Mouse (Mus musculus) ES-E14 (cell line): Measurements from ENCODE around the gene Mdk. TPM values are rescaled to one million over a fixed set of nuclear protein-coding genes. Genes with fewer than 3 reads are reported as not detected.
A peak's percentile ranks its signal among the peaks of the same experiment; 100 is the strongest.

Experiments
- DNase-seq: peaks from one replicate; pipeline ENCODE4 v3.0.0-alpha.2; 2013; ENCODE audit warnings: low read depth, low spot score
- H3K27ac ChIP-seq: 2 replicates; pipeline ENCODE4 v1.5.1; 2012; ENCODE audit warnings: low read depth, mild to moderate bottlenecking, low read length, moderate library complexity, mixed read lengths; ENCODE audit not compliant: poor library complexity, insufficient read depth, severe bottlenecking
- H3K36me3 ChIP-seq: 2 replicates; pipeline ENCODE4 v1.6.1; 2012; ENCODE audit warnings: mild to moderate bottlenecking, low read length, moderate library complexity, mixed read lengths; ENCODE audit not compliant: control insufficient read depth, poor library complexity, insufficient read depth, severe bottlenecking
- H3K4me1 ChIP-seq, 2 experiments: fragments of 150-350 bp in 1 of 2; sonication (generic) in 1 of 2; 2 replicates each; pipeline ENCODE4 v1.6.1; 2012; ENCODE audit warnings: low read length in 2 of 2, mild to moderate bottlenecking in 1 of 2, mixed read lengths in 1 of 2; ENCODE audit not compliant: control insufficient read depth in 2 of 2, insufficient read depth in 2 of 2, poor library complexity in 1 of 2
- H3K4me3 ChIP-seq, 2 experiments: fragments of 150-350 bp in 1 of 2; sonication (generic) in 1 of 2; 2 replicates each; pipeline ENCODE4 v1.5.1; 2012; ENCODE audit warnings: low read length in 2 of 2, low read depth in 1 of 2, mild to moderate bottlenecking in 1 of 2, mixed read lengths in 1 of 2; ENCODE audit not compliant: insufficient read depth in 1 of 2, poor library complexity in 1 of 2, severe bottlenecking in 1 of 2
- H3K9ac ChIP-seq: 2 replicates; pipeline ENCODE4 v1.6.1; 2012; ENCODE audit warnings: low read depth, mild to moderate bottlenecking, low read length, mixed read lengths; ENCODE audit not compliant: poor library complexity, insufficient read depth, severe bottlenecking
- H3K9me3 ChIP-seq: fragments of 150-350 bp; sonication (generic); 2 replicates; pipeline ENCODE4 v1.6.1; 2012; ENCODE audit warnings: low read depth, mild to moderate bottlenecking, low read length; ENCODE audit not compliant: control insufficient read depth, insufficient read depth
- CHD2 ChIP-seq: IDR thresholded peaks from 2 replicates; pipeline ENCODE4 v1.6.1; 2014; ENCODE audit warnings: mild to moderate bottlenecking, low read depth, low read length, inconsistent platforms
- HCFC1 ChIP-seq: IDR thresholded peaks from 2 replicates; pipeline ENCODE4 v1.6.1; 2012; ENCODE audit warnings: low read length, inconsistent platforms, borderline replicate concordance; ENCODE audit not compliant: insufficient read depth
- MAFK ChIP-seq: IDR thresholded peaks from 2 replicates; pipeline ENCODE4 v1.6.1; 2014; ENCODE audit warnings: mild to moderate bottlenecking, low read depth, low read length, inconsistent platforms; ENCODE audit not compliant: insufficient read depth
- ZC3H11A ChIP-seq: IDR thresholded peaks from 2 replicates; pipeline ENCODE4 v1.6.1; 2012; ENCODE audit warnings: low read depth, mild to moderate bottlenecking, inconsistent platforms, low read length, borderline replicate concordance
- ZNF384 ChIP-seq: IDR thresholded peaks from 2 replicates; pipeline ENCODE4 v1.6.1; 2012; ENCODE audit warnings: low read depth, low read length, inconsistent platforms
- in situ Hi-C, 2 experiments: fragments of 600-800 bp; cut with MboI; formaldehyde crosslinking; loops; one replicate each; pipeline ENCODE4 v1.15.1; 2025; ENCODE audit warnings: low sequenced_read_pairs in 2 of 2, inconsistent platforms in 1 of 2; ENCODE audit not compliant: unreplicated experiment in 2 of 2
- total RNA-seq: library from RNA; depleted of rRNA; stranded (reverse); fragments of 300-350 nt; gene quantifications from 2 replicates; pipeline ENCODE4 v1.2.3, GENCODE M21; 2012; rRNA removed

Mdk gene
- total RNA-seq, result 345 and 362 TPM in 2 replicates

GRCm38 (mm10) chr2:91932160-91932711, at the start of gene Mdk:
Mdk (minus strand) TSS chr2:91932297.
- in situ Hi-C loops, result no loop called here
- H3K9me3 ChIP-seq, result no peaks in the 10 kb centered on the region
- H3K4me3 ChIP-seq, result peak within 1 kb of the TSS; percentile 71 to 87
- peak; percentile 93 for DNase-seq
- peak within 1 kb of the TSS; percentile 90 for H3K27ac ChIP-seq
- H3K36me3 ChIP-seq, result peaks cover 26% of the 10 kb centered on the region
- H3K9ac ChIP-seq, result peak within 1 kb of the TSS; percentile 86
- peak; percentile 92 for TF ChIP-seq ZNF384
- no peak for TF ChIP-seq MAFK
- H3K4me1 ChIP-seq, result peaks cover 9 to 37% of the 10 kb centered on the region in 2 experiments; a peak in 3 of 4 replicates

GRCm38 (mm10) chr2:91980830-91981229, 48.7 kb upstream of the Mdk start:
- DNase-seq, result no peak
- in situ Hi-C loops, result loop anchor here in 1 of 2 experiments (25.0 kb wide), 1 partner anchor 356 kb away; no protein-coding TSS in a partner anchor
- Histone ChIP-seq H3K4me3 (no peak overlapping the region), H3K27ac (peak overlapping the region; percentile 20; the same call in 1 of the 2 replicates), H3K36me3 (peaks cover 8% of the 10 kb centered on the region; the same call in 1 of the 2 replicates), H3K4me1 (peaks cover 5 to 26% of the 10 kb centered on the region in 2 experiments; a peak in 3 of 4 replicates), H3K9ac (no peak overlapping the region), H3K9me3 (no peaks in the 10 kb centered on the region)
- TF ChIP-seq ZC3H11A (no peak), HCFC1 (no peak), CHD2 (no peak), MAFK (no peak), ZNF384 (no peak)

GRCm38 (mm10) chr2:91980245-91980644, 48.1 kb upstream of the Mdk start:
- DNase-seq, result no peak
- H3K27ac ChIP-seq, result no peak overlapping the region
- in situ Hi-C loops, result loop anchor here in 1 of 2 experiments (25.0 kb wide), 1 partner anchor 357 kb away; no protein-coding TSS in a partner anchor
- peaks cover 8% of the 10 kb centered on the region; the same call in 1 of the 2 replicates for H3K36me3 ChIP-seq
- TF ChIP-seq ZNF384 (no peak), CHD2 (no peak), ZC3H11A (no peak), MAFK (no peak), HCFC1 (no peak)
- no peaks in the 10 kb centered on the region for H3K9me3 ChIP-seq
- H3K4me3 ChIP-seq, result no peak overlapping the region
- no peak overlapping the region for H3K9ac ChIP-seq
- peaks cover 5 to 26% of the 10 kb centered on the region in 2 experiments; a peak in 3 of 4 replicates for H3K4me1 ChIP-seq

- H3K36me3 ChIP-seq, result peaks cover 8% of the 10 kb centered on the region; the same call in 1 of the 2 replicates
- no peak overlapping the region for H3K4me3 ChIP-seq
- H3K4me1 ChIP-seq, result peaks cover 3 to 33% of the 10 kb centered on the region in 2 experiments; a peak in 3 of 4 replicates
- no peak overlapping the region for H3K9ac ChIP-seq
- no peaks in the 10 kb centered on the region for H3K9me3 ChIP-seq
- DNase-seq, result no peak
- TF ChIP-seq ZC3H11A, result no peak
- TF ChIP-seq CHD2, result no peak
- no peak for TF ChIP-seq ZNF384
- no peak for TF ChIP-seq HCFC1
- no peak for TF ChIP-seq MAFK
- in situ Hi-C loops, result loop anchor here in 1 of 2 experiments (25.0 kb wide), 1 partner anchor 359 kb away; no protein-coding TSS in a partner anchor
- no peak overlapping the region for H3K27ac ChIP-seq
Measured at GRCm38 (mm10) chr2:91978547-91978946, 46.5 kb upstream of the Mdk start.
